Mouse (Mus musculus): Measurements from ENCODE around the gene Slc39a9.

Gene Slc39a9

GRCm38 (mm10) chr12:80706915-80707604 is 63.4 kb downstream of the Slc39a9 start:
- in situ Hi-C loops (cut with MboI, MseI), result no loop called here

- in situ Hi-C loops (cut with MboI, MseI), result no loop called here
Measured at GRCm38 (mm10) chr12:80715915-80716314, 72.2 kb downstream of the Slc39a9 start.

- in situ Hi-C loops (cut with MboI, MseI), result no loop called here
Measured at GRCm38 (mm10) chr12:80719141-80719540, 75.5 kb downstream of the Slc39a9 start.

- in situ Hi-C loops (cut with MboI, MseI), result no loop called here
Measured at GRCm38 (mm10) chr12:80720507-80720906, 76.8 kb downstream of the Slc39a9 start.

- in situ Hi-C loops (cut with MboI, MseI), result no loop called here
Measured at GRCm38 (mm10) chr12:80721458-80721857, 77.8 kb downstream of the Slc39a9 start.

GRCm38 (mm10) chr12:80724853-80725559 is 81.3 kb downstream of the Slc39a9 start:
- in situ Hi-C loops (cut with MboI, MseI), result no loop called here

- in situ Hi-C loops (cut with MboI, MseI), result no loop called here
Measured at GRCm38 (mm10) chr12:80728207-80728606, 84.5 kb downstream of the Slc39a9 start.

GRCm38 (mm10) chr12:80728814-80729213 is 85.1 kb downstream of the Slc39a9 start:
- in situ Hi-C loops (cut with MboI, MseI), result no loop called here

- in situ Hi-C loops (cut with MboI, MseI), result no loop called here
Measured at GRCm38 (mm10) chr12:80729758-80730530, 86.3 kb downstream of the Slc39a9 start.

- in situ Hi-C loops (cut with MboI, MseI), result no loop called here
Measured at GRCm38 (mm10) chr12:80730567-80730966, 86.9 kb downstream of the Slc39a9 start.

Data from regulatory T cell (primary cell).